Mouse (Mus musculus) embryonic facial prominence, embryonic 15.5 days (tissue): ENCODE measurements at regions not wholly inside any gene's neighbourhood (a gene's known extent, or its start where the extent isn't known, plus 50 kb on each side); places are given as distances from the start of the nearest gene placed in this dataset.
A peak's percentile ranks its signal among the peaks of the same experiment; 100 is the strongest.

Experiments used
- ATAC-seq: fragments of 200-750 bp; cut with Nextera tagmentation; 2 replicates; pipeline ENCODE4 v1.8.0; 2017; ENCODE audit warnings: low read depth, moderate TSS enrichment; ENCODE audit not compliant: insufficient number of reproducible peaks, low FRiP score, low TSS enrichment
- H3K27ac ChIP-seq: fragments of 300-500 bp; sonication (generic); replicated peaks from 2 replicates; pipeline ENCODE4 v1.5.1; 2015; ENCODE audit warnings: mild to moderate bottlenecking, inconsistent platforms
- H3K27me3 ChIP-seq: fragments of 300-500 bp; sonication (generic); 2 replicates; pipeline ENCODE4 v1.6.1; 2015; ENCODE audit warnings: inconsistent platforms
- H3K36me3 ChIP-seq: fragments of 300-500 bp; sonication (generic); 2 replicates; pipeline ENCODE4 v1.6.1; 2015; ENCODE audit warnings: mild to moderate bottlenecking, inconsistent platforms
- H3K4me1 ChIP-seq: fragments of 300-500 bp; sonication (generic); 2 replicates; pipeline ENCODE4 v1.6.1; 2015; ENCODE audit warnings: inconsistent platforms
- H3K4me2 ChIP-seq: fragments of 300-500 bp; sonication (generic); replicated peaks from 2 replicates; pipeline ENCODE4 v1.6.1; 2015; ENCODE audit warnings: mild to moderate bottlenecking, inconsistent platforms
- H3K4me3 ChIP-seq: fragments of 300-500 bp; sonication (generic); replicated peaks from 2 replicates; pipeline ENCODE4 v1.5.1; 2015; ENCODE audit warnings: mild to moderate bottlenecking, inconsistent platforms
- H3K9ac ChIP-seq: fragments of 300-500 bp; sonication (generic); 2 replicates; pipeline ENCODE4 v1.6.1; 2015; ENCODE audit warnings: inconsistent platforms
- H3K9me3 ChIP-seq: fragments of 300-500 bp; sonication (generic); replicated peaks from 2 replicates; pipeline ENCODE4 v1.6.1; 2016; ENCODE audit warnings: inconsistent platforms
- WGBS: fragments of 180-500 bp; shearing (Covaris S2); methylation state at CpG from one replicate; pipeline ENCODE4 v1.1.7; 2015; 5-methylcytosine and 5-hydroxymethylcytosine counted together

DNA sequence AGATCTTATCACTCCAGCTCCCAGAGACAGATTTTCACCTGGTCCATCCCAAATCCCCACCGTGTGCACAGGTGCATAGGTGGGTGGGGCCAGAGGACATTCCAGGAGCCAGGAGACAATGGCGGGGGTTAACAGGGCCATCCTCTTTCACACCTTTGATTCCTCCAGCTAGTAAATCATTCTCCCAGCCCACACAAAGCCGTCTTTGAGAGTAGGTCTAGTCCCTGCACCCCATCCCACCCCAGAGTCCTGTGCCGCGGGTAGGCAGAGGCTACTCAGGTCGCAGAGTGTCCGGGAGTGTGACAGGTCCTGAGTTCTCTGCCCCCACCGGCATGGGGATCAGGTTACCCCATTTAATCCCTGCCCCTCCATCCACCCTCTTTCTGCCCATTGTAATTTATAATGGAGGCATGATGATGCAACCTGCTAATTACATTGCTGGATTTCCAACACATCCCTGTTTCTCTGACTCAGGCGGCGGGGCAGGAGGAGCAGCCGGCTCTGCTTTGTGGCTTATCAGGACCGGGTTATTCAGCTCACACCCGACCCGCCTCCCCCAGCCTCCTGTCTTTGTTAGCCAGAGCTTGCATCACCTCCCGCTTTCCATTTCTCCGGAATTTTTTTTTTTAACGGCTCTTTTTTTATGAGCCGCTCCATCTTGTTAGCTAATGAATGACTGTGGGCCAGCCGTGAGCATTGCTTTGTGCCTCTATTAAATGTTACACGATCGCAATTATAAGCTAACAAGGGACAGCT lies 139.7 kb upstream of the 1600014C23Rik start:
- Histone ChIP-seq H3K4me3 (no peak overlapping the region), H3K36me3 (no peaks in the 10 kb centered on the region), H3K4me1 (peaks cover 28% of the 10 kb centered on the region), H3K9me3 (no peaks in the 10 kb centered on the region), H3K27me3 (peaks cover 36% of the 10 kb centered on the region), H3K4me2 (peak overlapping the region; percentile 15; the same call in 1 of the 2 replicates), H3K9ac (no peak overlapping the region), H3K27ac (no peak overlapping the region)
- ATAC-seq = no peak
- WGBS = 7% methylated on average over 21 of the region's 21 CpGs

DNA sequence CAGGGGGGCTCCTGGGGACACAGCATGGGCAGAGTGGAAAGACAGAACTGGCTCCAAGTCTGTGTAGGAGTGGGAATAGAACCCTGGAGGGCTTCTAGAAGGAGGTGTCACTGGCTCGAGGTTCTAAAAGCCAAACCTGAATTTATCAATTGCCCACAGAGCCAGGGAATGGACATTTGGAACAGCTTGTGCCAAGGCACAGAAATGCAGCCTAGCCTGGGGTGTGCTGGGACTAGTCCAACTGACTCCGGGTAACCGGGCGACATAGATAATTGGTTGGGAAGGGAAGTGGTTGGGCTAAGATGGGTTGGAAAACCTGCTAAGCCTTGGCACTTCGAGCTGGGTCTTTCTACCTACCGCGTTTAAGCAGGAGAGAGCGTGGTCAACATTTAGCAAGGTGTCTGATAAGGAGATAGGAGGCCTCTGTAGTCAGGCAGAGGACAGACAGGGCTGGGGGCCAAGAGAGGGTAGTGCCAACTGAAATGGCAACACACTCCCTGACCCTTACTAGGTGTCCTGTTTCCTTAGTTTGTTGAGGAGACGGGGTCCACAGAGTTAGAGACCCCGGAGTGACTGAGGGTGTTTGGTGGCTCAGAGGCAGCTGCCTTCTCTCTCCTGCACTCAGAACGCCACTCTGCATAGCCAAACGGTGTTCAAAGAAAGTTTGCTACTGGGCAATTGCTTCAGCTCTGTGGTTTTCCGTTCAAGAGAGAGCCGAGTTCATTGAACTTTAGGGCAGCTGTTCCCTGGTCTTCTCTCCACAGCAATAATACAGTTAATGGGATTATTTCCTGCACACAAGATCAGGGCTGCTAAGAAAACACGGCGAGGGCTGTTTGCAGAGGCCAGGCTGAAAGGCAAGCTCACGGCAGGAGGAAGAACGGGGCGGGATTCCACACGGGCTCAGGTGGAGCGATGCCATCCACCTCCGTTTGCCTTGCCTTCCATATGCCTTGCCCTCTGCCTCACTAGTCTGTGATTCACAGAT lies 138.3 kb upstream of the 1600014C23Rik start:
- Histone ChIP-seq H3K36me3 (no peaks in the 10 kb centered on the region), H3K4me2 (no peak overlapping the region), H3K27ac (0 out of 2 replicates have a peak overlapping the region, but pooled peaks have one; percentile 25), H3K9me3 (no peaks in the 10 kb centered on the region), H3K9ac (no peak overlapping the region), H3K4me1 (peaks cover 35% of the 10 kb centered on the region), H3K4me3 (no peak overlapping the region), H3K27me3 (peaks cover 36% of the 10 kb centered on the region)
- no peak for ATAC-seq
- WGBS = 36% methylated on average over 22 of the region's 22 CpGs

DNA sequence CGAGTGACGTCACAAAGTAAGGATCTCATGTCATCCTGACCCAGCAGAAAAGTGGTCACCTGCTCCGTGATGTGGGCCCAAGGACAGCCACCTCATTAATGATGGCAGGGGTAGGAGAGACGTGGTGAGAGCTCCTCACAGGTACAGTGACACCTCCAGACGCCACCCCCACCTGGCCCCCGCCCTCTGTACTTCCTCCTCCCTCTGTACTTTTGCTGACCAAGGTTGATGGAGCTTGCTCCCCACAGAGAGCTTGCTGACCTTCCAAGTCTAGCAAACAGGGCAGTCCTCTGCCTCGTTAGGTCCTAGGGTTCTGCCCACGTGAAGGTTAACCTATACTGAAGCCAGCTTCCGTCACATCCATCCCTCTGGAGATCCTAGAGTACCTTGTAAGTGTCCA lies 137.4 kb upstream of the 1600014C23Rik start:
- H3K36me3 ChIP-seq = no peaks in the 10 kb centered on the region
- peaks cover 36% of the 10 kb centered on the region for H3K27me3 ChIP-seq
- no peak for ATAC-seq
- no peak overlapping the region for H3K4me3 ChIP-seq
- no peak overlapping the region for H3K4me2 ChIP-seq
- H3K9me3 ChIP-seq = no peaks in the 10 kb centered on the region
- no peak overlapping the region for H3K27ac ChIP-seq
- 80% methylated on average over 9 of the region's 9 CpGs for WGBS
- no peak overlapping the region for H3K9ac ChIP-seq
- H3K4me1 ChIP-seq = peaks cover 43% of the 10 kb centered on the region

DNA sequence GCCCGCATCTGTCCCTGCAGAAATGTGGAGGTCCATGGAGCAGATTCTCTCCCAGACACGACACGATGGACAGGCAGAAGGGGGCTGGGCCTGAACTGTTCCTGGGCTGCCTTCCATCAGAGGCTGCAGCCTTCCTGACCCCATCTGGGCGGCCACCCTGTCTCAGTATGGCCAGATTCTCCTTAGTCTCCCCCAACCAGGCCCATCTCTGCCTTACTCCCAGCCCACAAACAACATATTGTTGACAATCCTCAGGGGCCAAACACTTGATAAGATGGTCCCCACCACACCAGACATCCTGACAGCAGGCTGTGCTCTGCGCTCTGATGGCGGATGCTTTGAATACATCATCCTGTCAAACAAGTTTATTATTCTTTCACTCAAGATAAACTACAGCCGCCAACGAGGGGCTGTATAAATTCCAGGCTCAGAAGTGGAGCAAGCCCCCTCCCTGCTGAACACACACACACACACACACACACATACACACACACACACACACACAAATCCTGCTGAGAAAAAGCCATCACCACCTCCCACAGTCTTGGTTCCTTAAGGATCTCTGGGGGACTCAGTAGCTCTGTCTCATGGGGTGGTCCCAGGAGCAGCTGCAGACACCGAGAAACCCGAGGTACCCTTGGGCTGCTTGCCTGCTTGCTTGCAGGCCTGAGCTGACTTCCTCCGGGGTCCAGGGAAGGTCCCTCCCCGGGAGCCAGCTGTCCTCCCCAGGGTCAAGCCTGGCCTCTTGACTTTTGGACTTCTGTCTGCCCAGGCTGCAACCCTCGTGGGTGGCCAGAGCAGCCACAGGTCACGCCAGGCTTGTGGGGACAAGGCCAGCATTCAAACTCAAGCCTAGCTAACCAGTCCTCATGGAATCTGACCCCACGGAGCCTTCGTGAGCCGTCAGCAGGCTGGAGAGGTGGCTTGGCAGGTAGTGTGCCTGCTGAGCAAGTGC lies 135.6 kb upstream of the 1600014C23Rik start:
- no peak for ATAC-seq
- no peaks in the 10 kb centered on the region for H3K9me3 ChIP-seq
- H3K4me3 ChIP-seq = no peak overlapping the region
- no peak overlapping the region for H3K9ac ChIP-seq
- no peak overlapping the region for H3K4me2 ChIP-seq
- H3K27me3 ChIP-seq = peaks cover 32% of the 10 kb centered on the region
- H3K4me1 ChIP-seq = peaks cover 47% of the 10 kb centered on the region
- 59% methylated on average over 17 of the region's 17 CpGs for WGBS
- H3K27ac ChIP-seq = no peak overlapping the region
- H3K36me3 ChIP-seq = no peaks in the 10 kb centered on the region

DNA sequence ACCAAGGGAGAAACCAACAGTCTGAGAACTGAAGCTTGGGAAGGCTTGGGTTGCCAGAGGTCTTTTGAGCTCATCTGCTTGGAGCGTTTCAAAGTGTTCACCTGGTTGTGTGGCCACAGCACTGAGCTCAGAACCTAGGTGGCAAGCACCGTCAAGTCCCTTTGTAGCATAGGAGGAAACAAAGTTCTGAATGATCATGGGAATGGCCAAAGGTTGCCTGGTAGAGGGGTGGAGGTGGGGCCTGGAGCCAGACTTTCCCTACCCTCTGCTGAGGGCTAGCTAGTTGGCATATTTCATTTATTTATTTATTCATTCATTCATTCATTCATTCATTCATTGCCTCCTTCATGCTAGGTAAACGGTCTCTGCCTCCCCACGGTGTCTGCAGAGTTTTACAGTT lies 134.9 kb upstream of the 1600014C23Rik start:
- 89% methylated on average over 4 of the region's 4 CpGs for WGBS
- H3K27ac ChIP-seq = no peak overlapping the region
- H3K4me3 ChIP-seq = no peak overlapping the region
- no peak for ATAC-seq
- H3K36me3 ChIP-seq = no peaks in the 10 kb centered on the region
- H3K9ac ChIP-seq = no peak overlapping the region
- peaks cover 25% of the 10 kb centered on the region for H3K27me3 ChIP-seq
- H3K4me2 ChIP-seq = no peak overlapping the region
- H3K9me3 ChIP-seq = no peaks in the 10 kb centered on the region
- peaks cover 40% of the 10 kb centered on the region for H3K4me1 ChIP-seq

DNA sequence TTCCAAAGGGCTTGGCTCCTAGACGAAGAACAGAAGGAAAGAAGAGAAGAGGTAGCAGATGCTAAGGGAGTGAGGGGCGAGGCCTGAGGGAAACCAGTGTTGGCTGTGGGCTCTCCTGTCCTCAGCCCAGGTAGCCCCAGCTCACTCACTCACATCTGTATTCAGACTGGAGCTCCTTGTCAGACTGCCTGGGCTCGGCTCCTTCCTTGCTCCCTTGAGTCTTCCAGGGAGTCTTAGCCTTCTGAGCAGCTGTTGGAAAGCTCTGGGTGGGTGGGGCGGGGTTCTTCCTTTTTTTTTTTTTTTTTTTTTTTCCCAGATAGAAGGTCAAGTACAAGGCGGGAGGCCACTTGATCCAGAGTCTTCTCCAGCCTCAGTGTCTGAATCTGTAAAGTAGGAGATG lies 134.1 kb upstream of the 1600014C23Rik start:
- H3K9me3 ChIP-seq = no peaks in the 10 kb centered on the region
- H3K27ac ChIP-seq = no peak overlapping the region
- H3K4me2 ChIP-seq = no peak overlapping the region
- H3K4me3 ChIP-seq = no peak overlapping the region
- H3K4me1 ChIP-seq = peaks cover 32% of the 10 kb centered on the region
- WGBS = 70% methylated on average over 5 of the region's 5 CpGs
- H3K27me3 ChIP-seq = peaks cover 17% of the 10 kb centered on the region
- H3K9ac ChIP-seq = no peak overlapping the region
- H3K36me3 ChIP-seq = no peaks in the 10 kb centered on the region
- no peak for ATAC-seq

DNA sequence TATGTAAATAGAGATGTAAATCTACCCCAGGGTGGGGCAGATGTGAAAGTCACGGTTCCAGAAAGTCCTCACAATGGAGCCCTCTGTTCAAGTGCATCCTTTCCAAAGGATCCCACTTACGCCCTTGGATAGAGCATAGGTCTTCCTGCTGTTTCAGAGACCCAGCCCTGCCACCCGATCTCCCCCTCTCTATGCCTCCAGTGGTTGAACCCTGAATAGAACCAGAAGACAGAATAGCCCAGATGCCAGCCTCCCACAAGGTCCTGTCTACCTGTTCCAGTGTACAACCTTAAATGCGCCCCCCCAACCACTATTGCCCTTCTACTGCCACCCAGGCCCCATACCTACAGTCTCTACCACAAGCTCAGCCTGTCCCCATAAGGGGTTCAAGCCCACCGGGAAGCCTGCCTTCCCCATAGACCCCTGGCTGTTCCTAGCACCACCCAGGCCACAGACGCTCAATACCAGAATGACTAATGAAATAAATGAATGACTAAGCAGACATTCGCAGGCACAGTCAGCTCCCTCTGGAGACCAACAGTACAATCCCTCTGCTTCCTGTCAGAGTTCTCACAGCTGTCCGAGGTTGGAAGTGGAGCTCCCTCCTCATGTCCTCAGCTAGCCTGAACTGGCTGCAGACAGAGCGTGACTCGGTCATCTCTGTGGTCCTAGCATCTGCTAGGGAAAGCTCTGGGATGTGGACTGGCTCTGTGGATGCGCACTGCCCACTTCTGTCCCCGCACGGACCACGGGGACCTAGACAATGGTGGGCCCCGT lies 133.4 kb upstream of the 1600014C23Rik start:
- Histone ChIP-seq H3K36me3 (no peaks in the 10 kb centered on the region), H3K9me3 (no peaks in the 10 kb centered on the region), H3K4me3 (no peak overlapping the region), H3K4me2 (no peak overlapping the region), H3K27ac (no peak overlapping the region), H3K27me3 (peaks cover 11% of the 10 kb centered on the region; the same call in 1 of the 2 replicates), H3K9ac (no peak overlapping the region), H3K4me1 (peaks cover 26% of the 10 kb centered on the region)
- ATAC-seq = no peak
- 68% methylated on average over 15 of the region's 15 CpGs for WGBS

DNA sequence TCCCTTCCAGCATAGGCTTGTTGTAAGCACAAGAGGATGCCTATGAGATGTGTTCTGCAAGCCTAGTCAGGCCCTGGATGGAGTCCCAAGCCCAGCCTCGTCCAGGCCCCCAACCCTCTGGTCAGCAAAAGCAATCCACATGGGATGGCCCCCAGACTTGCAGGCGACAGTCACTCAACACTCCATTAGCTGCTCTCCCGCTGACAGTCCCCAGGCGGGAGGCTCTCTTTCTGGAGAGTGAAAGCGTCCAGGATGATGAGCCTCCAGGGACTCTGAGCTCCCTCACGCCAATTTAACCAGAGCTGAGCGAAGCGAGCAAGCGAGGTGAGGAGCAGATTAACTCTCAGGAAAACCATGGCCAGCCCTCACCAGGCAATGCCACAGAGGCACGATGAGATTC lies 132.7 kb upstream of the 1600014C23Rik start:
- Histone ChIP-seq H3K4me3 (no peak overlapping the region), H3K4me2 (no peak overlapping the region), H3K9me3 (no peaks in the 10 kb centered on the region), H3K36me3 (no peaks in the 10 kb centered on the region), H3K4me1 (peaks cover 19% of the 10 kb centered on the region), H3K27me3 (peaks cover 3% of the 10 kb centered on the region; the same call in 1 of the 2 replicates), H3K27ac (no peak overlapping the region), H3K9ac (no peak overlapping the region)
- ATAC-seq = no peak
- whole genome bisulfite sequencing = 25% methylated on average over 10 of the region's 10 CpGs

DNA sequence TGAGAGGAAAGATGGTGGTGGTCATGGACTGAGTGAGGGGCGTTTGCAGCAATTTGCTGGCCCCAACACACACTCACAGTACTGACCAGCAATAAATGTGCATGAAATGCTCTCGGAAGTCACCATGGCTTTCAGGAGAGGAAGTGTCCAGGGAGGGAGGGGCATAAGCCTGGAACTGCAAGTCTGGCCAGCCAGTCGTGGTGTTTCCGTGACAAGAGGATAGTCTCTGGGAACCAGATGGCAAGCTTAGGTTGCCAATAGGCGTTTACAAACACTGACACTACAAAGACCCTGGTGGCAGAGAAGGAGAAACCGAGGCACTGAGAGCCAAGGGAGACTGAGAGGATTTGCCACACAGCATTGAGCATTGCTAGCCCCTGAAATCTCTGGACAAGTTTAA lies 132.3 kb upstream of the 1600014C23Rik start:
- 50% methylated on average over 6 of the region's 6 CpGs for WGBS
- H3K4me3 ChIP-seq = no peak overlapping the region
- no peaks in the 10 kb centered on the region for H3K36me3 ChIP-seq
- H3K4me1 ChIP-seq = peaks cover 19% of the 10 kb centered on the region
- H3K27ac ChIP-seq = no peak overlapping the region
- H3K27me3 ChIP-seq = peaks cover 3% of the 10 kb centered on the region; the same call in 1 of the 2 replicates
- H3K9me3 ChIP-seq = no peaks in the 10 kb centered on the region
- no peak overlapping the region for H3K4me2 ChIP-seq
- no peak overlapping the region for H3K9ac ChIP-seq
- ATAC-seq = no peak

DNA sequence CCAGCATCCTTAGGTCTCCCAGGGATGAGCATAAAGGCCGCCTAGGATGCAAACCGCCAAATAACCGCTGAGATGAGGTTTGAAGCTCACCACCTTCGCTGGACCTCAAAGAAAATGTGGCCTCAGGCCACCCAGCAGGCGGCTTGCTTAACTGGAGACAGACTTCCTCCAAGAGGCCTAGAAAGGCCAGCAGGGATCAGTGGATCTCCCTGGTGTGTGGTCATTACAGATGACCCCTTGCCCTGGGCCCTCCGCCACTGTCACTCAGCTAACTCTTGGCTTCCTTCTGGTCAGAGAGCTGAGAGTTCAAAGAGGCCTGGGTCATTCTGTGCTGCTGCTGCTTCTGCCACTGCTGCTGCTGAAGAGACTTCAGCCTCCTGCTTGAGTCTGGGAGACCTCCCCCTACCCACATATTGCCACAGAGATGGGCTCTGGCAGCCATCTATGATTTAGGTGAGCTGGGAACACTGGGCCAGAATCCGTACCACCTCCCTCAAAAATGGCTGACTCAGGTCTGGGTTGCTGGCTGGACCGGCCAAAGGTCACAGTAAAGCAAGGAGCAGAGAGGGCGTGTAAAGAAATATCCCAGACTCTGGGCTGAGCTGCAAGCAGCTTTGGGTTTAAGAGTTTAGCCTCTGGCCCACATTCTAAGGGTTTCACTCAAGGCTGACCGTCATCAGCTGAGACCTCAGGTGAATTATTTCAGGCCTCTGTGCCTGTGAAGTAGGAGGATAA lies 130.0 kb upstream of the 1600014C23Rik start:
- Histone ChIP-seq H3K27ac (no peak overlapping the region), H3K4me3 (no peak overlapping the region), H3K36me3 (no peaks in the 10 kb centered on the region), H3K27me3 (peaks cover 3% of the 10 kb centered on the region; the same call in 1 of the 2 replicates), H3K4me2 (no peak overlapping the region), H3K4me1 (peaks cover 19% of the 10 kb centered on the region), H3K9me3 (no peaks in the 10 kb centered on the region), H3K9ac (no peak overlapping the region)
- ATAC-seq = no peak
- 65% methylated on average over 10 of the region's 10 CpGs for WGBS
